Mouse (Mus musculus) midbrain, postnatal 0 days (tissue): ENCODE data around the gene Negr1. TPM values are rescaled to one million over a fixed set of nuclear protein-coding genes. Genes with fewer than 3 reads are reported as not detected.

Experiments
- ATAC-seq: fragments of 200-750 bp; cut with Nextera tagmentation; 2 replicates; pipeline ENCODE4 v1.8.0; 2017; ENCODE audit warnings: moderate number of reproducible peaks, mild to moderate bottlenecking, moderate TSS enrichment, moderate library complexity; ENCODE audit not compliant: low FRiP score
- DNase-seq: peaks from one replicate; pipeline ENCODE4 v3.0.0-alpha.2; 2015; ENCODE audit warnings: low spot score
- H3K27ac ChIP-seq: fragments of 300-500 bp; sonication (generic); 2 replicates; pipeline ENCODE4 v1.5.1; 2014; ENCODE audit warnings: low read depth, mild to moderate bottlenecking, low read length, mixed read lengths
- H3K27me3 ChIP-seq: fragments of 300-500 bp; sonication (generic); 2 replicates; pipeline ENCODE4 v1.6.1; 2014; ENCODE audit warnings: low read length, control low read depth, mixed read lengths; ENCODE audit not compliant: insufficient read depth
- H3K36me3 ChIP-seq: fragments of 300-500 bp; sonication (generic); 2 replicates; pipeline ENCODE4 v1.6.1; 2014; ENCODE audit warnings: low read length, control low read depth, mixed read lengths; ENCODE audit not compliant: insufficient read depth
- H3K4me1 ChIP-seq: fragments of 300-500 bp; sonication (generic); 2 replicates; pipeline ENCODE4 v1.6.1; 2014; ENCODE audit warnings: mild to moderate bottlenecking, control low read depth, antibody characterized with exemption, low read length, mixed read lengths; ENCODE audit not compliant: insufficient read depth
- H3K4me2 ChIP-seq: fragments of 300-500 bp; sonication (generic); 2 replicates; pipeline ENCODE4 v1.6.1; 2014; ENCODE audit warnings: low read depth, mild to moderate bottlenecking, low read length, mixed read lengths; ENCODE audit not compliant: poor library complexity, severe bottlenecking
- H3K4me3 ChIP-seq: fragments of 300-500 bp; sonication (generic); 2 replicates; pipeline ENCODE4 v1.5.1; 2014; ENCODE audit warnings: low read depth, mild to moderate bottlenecking, low read length, moderate library complexity
- H3K9ac ChIP-seq: fragments of 300-500 bp; sonication (generic); replicated peaks from 2 replicates; pipeline ENCODE4 v1.6.1; 2014; ENCODE audit warnings: mild to moderate bottlenecking, low read length, moderate library complexity, mixed read lengths; ENCODE audit not compliant: poor library complexity, severe bottlenecking
- H3K9me3 ChIP-seq: fragments of 300-500 bp; sonication (generic); 2 replicates; pipeline ENCODE4 v1.6.1; 2016; ENCODE audit warnings: low read length, control low read depth
- CTCF ChIP-seq: IDR thresholded peaks from 2 replicates; pipeline ENCODE4 v1.5.1; 2016; ENCODE audit warnings: antibody characterized with exemption, mild to moderate bottlenecking
- WGBS: fragments of 180-500 bp; shearing (Covaris S2); extraction: QIAGEN DNeasy Blood & Tissue Kit; methylation state at CpG from one replicate; pipeline ENCODE4 v1.1.7; 2014; 5-methylcytosine and 5-hydroxymethylcytosine counted together
- polyA plus RNA-seq: library from polyadenylated mRNA; unstranded; fragments of >200 nt; fragmentation: Nextera tagmentation; extraction: Ambion mirVana; gene quantifications from 2 replicates; pipeline ENCODE4 v1.2.1, GENCODE M21; 2015
- total RNA-seq: library from RNA; depleted of rRNA; stranded (reverse); fragments of >200 nt; gene quantifications from 2 replicates; pipeline ENCODE4 v1.2.3, GENCODE M21; 2014

The Negr1 gene
- total and polyA plus RNA-seq, 2 experiments from 2014 or later = 80.2 to 180 TPM

DNA sequence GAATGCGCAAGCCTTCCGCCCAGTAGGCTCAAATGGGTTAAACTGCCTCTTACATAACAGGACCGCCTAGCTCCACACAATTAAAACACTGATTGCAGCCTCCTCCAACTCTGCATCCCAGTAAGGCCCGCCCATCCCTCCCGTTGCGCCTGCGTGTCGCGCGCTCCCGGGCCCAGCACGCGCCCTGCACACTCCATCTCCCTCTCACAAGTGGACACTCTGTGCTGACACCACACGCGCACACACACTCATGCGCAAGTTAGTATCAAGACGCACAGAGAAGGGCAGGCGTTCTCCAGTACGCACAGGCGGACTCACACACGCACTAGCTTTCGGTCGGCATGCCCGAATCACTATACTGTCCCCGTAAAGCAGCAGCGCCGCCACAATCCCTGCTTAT lies 828 bp upstream of the Negr1 start:
- no peaks in the 10 kb centered on the region for H3K36me3 ChIP-seq

DNA sequence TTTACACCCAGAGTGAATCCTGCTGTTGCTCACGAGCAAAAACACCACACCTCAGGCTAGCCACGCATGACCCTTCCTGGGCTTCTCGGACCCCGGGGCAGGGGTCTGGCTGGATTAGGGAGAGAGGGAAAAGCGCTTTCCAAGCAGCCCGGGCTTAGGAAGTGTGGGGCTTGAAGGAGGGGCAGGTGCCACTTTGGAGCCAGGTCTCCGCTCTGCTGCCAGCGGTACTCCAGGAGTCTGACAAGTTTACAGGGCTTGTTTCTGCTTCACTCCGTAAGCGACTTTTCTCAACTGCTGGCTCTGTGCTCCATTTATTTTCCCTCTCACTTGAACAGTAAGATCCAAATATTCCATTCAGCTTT lies 811 bp downstream of the Negr1 start:
- Histone ChIP-seq H3K4me1 (no peaks in the 10 kb centered on the region), H3K9me3 (no peaks in the 10 kb centered on the region), H3K4me2 (peak overlapping the region; percentile 54), H3K27me3 (no peaks in the 10 kb centered on the region), H3K4me3 (peak overlapping the region; percentile 80), H3K27ac (peak overlapping the region; percentile 95), H3K36me3 (no peaks in the 10 kb centered on the region), H3K9ac (peak overlapping the region; percentile 84)
- no peak for TF ChIP-seq CTCF
- 0% methylated on average over 10 of the region's 10 CpGs for WGBS
- DNase-seq (peak; percentile 35), ATAC-seq (no peak)

More for the DNA sequence above, 828 bp upstream of the Negr1 start:
- Histone ChIP-seq H3K4me3 (peak overlapping the region; percentile 80), H3K27me3 (no peaks in the 10 kb centered on the region), H3K4me1 (no peaks in the 10 kb centered on the region), H3K4me2 (peak overlapping the region; percentile 54), H3K9ac (peak overlapping the region; percentile 71), H3K27ac (peak overlapping the region; percentile 95), H3K9me3 (no peaks in the 10 kb centered on the region)
- WGBS = 1% methylated on average over 27 of the region's 27 CpGs
- ATAC-seq (peak; percentile 89), DNase-seq (peak; percentile 94)
- TF ChIP-seq CTCF = 0 out of 2 replicates have a peak, but pooled peaks have one; percentile 13

DNA sequence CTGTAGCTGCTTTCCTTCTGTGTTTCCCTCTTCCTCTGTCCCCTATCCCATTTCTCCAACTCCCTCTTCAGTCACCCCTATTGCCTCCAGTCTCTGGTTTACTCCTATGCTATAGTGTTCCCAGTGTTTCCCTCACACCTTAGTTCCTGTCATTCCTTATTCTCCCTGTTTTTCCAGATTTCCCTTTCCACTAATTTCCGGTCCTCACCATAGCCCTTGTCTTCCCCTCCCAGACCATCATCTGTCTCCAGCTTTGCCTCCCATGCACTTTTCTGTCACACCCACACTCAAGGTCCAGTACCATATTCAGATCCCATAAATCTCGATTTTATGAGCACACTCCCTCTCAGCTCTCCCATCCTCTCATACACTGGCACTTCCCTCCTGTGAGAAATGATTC lies 1.2 kb downstream of the Negr1 start:
- Histone ChIP-seq H3K27me3 (no peaks in the 10 kb centered on the region), H3K9ac (peak overlapping the region; percentile 84), H3K36me3 (no peaks in the 10 kb centered on the region), H3K27ac (peak overlapping the region; percentile 95), H3K4me3 (peak overlapping the region; percentile 80), H3K9me3 (no peaks in the 10 kb centered on the region), H3K4me1 (no peaks in the 10 kb centered on the region), H3K4me2 (peak overlapping the region; percentile 54)
- DNase-seq (no peak), ATAC-seq (no peak)
- no peak for TF ChIP-seq CTCF
- 14% methylated on average over 2 of the region's 2 CpGs for WGBS

DNA sequence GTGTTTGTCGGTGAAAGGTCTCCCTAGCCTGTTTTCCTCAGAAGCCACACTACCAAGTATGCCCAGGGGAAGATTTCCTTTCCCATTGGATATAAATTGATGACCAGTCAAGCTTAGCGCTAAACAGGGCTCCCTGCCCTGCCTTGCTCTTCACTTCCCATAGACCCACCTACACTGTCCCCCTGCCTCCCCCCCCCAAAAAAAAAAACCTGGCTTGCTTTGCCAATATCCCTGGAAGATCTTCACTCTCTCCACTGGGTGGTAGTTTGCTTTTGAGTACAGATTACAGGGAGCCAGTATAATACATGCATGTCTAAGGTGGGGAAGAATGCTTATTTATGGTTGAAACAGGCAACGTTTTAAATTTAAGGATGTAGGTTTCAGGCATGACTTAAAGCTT lies 1.8 kb downstream of the Negr1 start:
- DNase-seq = peak; percentile 62
- Histone ChIP-seq H3K9me3 (no peaks in the 10 kb centered on the region), H3K4me2 (peak overlapping the region; percentile 54), H3K4me1 (no peaks in the 10 kb centered on the region), H3K9ac (peak overlapping the region; percentile 84), H3K27me3 (no peaks in the 10 kb centered on the region), H3K27ac (peak overlapping the region; percentile 95), H3K4me3 (peak overlapping the region; percentile 80), H3K36me3 (no peaks in the 10 kb centered on the region)
- WGBS = 5% methylated on average over 3 of the region's 3 CpGs
- ATAC-seq = no peak
- TF ChIP-seq CTCF = peak; percentile 68

DNA sequence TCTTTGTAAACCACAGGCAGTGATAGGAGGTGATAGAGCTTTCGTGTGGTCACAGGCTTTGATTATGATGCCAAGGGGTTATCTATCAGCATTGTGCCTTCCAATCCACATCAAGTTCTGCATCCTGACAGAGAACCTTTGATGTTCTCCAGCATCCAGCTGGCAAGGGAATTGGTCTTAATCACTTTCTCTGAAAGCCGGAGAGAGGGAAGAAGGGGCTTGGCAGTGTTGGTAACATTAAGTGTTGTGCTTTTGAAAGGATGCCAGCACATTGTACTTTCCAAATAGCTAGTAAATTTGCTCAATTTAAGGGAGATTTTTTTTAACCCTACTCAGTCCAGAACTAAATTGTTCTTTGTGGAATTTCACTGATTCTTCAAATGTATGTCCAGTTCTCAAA lies 11.9 kb downstream of the Negr1 start:
- Histone ChIP-seq H3K27me3 (no peaks in the 10 kb centered on the region), H3K36me3 (no peaks in the 10 kb centered on the region), H3K4me2 (no peak overlapping the region), H3K9me3 (no peaks in the 10 kb centered on the region), H3K9ac (no peak overlapping the region), H3K4me1 (no peaks in the 10 kb centered on the region), H3K27ac (no peak overlapping the region), H3K4me3 (no peak overlapping the region)
- 42% methylated on average over 2 of the region's 2 CpGs for WGBS
- DNase-seq (no peak), ATAC-seq (no peak)
- no peak for TF ChIP-seq CTCF

DNA sequence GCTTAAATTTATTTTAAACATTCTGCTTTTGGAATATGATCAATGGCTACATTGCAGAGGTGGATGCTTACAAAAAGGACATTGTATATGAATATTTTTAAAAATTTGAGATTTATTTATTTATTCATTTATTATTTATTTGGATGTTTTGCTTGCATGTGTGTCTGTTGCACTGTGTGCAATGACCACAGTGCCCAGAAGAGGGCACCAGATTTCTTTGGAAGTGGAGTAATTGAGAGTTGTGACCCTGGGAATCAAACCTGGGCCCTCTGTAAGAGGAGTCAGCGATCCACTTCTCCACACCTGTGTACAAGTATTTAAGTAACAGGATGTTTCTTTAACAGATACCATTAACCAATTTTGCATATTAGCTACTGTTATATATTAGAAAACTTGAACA lies 14.7 kb downstream of the Negr1 start:
- no peak for DNase-seq
- no peak for ATAC-seq
- Histone ChIP-seq H3K36me3 (no peaks in the 10 kb centered on the region), H3K9ac (no peak overlapping the region), H3K27me3 (no peaks in the 10 kb centered on the region), H3K27ac (no peak overlapping the region), H3K4me2 (no peak overlapping the region), H3K4me3 (no peak overlapping the region), H3K9me3 (no peaks in the 10 kb centered on the region), H3K4me1 (no peaks in the 10 kb centered on the region)
- TF ChIP-seq CTCF = peak; percentile 40
- 92% methylated on average over 1 of the region's 1 CpGs for whole genome bisulfite sequencing
